ENCODE assay signal across 9 mouse cellular contexts in genomic region chr16:78490779-78491178, GRCm38 (mm10).
DNase-seq lines count a peak whose midpoint lies in the region; ATAC-seq and TF ChIP-seq lines count a peak whose summit lies in the region.
"Had no signal": no experiment of that assay in that cellular context is flagged by ENCODE, and none has a peak within 500 bp of the region (broad histone marks: within the 10 kb centered on the region; RNA-seq: fewer than 3 reads in every experiment).

No protein-coding gene starts in this region.

- H3K9ac ChIP-seq in heart, postnatal 0 days (replicated peaks; ENCODE audit: low read depth, low read length), result 0 out of 2 replicates have a peak overlapping the region, but pooled peaks have one; percentile 25
- no peak overlapping the region for H3K9ac ChIP-seq in liver, embryonic 14.5 days (replicated peaks)

- peak overlapping the region; percentile 80 for H3K27ac ChIP-seq in heart, postnatal 0 days (ENCODE audit: low read depth)
- peak overlapping the region; percentile 73; the same call in 1 of the 2 replicates for H3K27ac ChIP-seq in bone marrow macrophage, adult 2 months (ENCODE audit: insufficient read depth, low read depth, low read length)
- H3K27ac ChIP-seq in liver, embryonic 14.5 days, result no peak overlapping the region
- H3K27ac ChIP-seq: layer of hippocampus, adult 2 months had no signal

- H3K4me2 ChIP-seq in heart, postnatal 0 days (ENCODE audit: low read depth, low read length), result peak overlapping the region; percentile 54
- H3K4me2 ChIP-seq in liver, embryonic 14.5 days (ENCODE audit: low read depth), result peak overlapping the region; percentile 38; the same call in 1 of the 2 replicates

- intact Hi-C loops in gastrocnemius, postnatal 14 days (cut with DNase I; ENCODE audit: low total_unique reads), result no loop called here

- no peaks in the 10 kb centered on the region for H3K27me3 ChIP-seq in heart, postnatal 0 days (ENCODE audit: control insufficient read depth, insufficient read depth, low read length)
- no peaks in the 10 kb centered on the region for H3K27me3 ChIP-seq in liver, embryonic 14.5 days (ENCODE audit: control insufficient read depth, insufficient read depth, low read length)

- H3K9me3 ChIP-seq in heart, postnatal 0 days (replicated peaks; ENCODE audit: control insufficient read depth, low read length), result no peaks in the 10 kb centered on the region
- no peaks in the 10 kb centered on the region for H3K9me3 ChIP-seq in liver, embryonic 14.5 days (ENCODE audit: control insufficient read depth, low read length)

- no peaks in the 10 kb centered on the region for H3K36me3 ChIP-seq in heart, postnatal 0 days (replicated peaks; ENCODE audit: control insufficient read depth, insufficient read depth, low read length)
- H3K36me3 ChIP-seq in liver, embryonic 14.5 days (replicated peaks; ENCODE audit: control insufficient read depth, insufficient read depth, low read depth), result no peaks in the 10 kb centered on the region

- no peak for DNase-seq in heart, postnatal 0 days (ENCODE audit: low spot score)
- DNase-seq in heart, adult 18-20 months, result no peak
- no peak for DNase-seq in liver, embryonic 14.5 days (ENCODE audit: low read depth in 3 of 3, low spot score in 3 of 3)
- no peak for DNase-seq in frontal cortex, postnatal 14 days (ENCODE audit: low spot score in 2 of 2)
- no peak for DNase-seq in gastrocnemius, postnatal 14 days
- DNase-seq in urinary bladder, adult 2 months (ENCODE audit: low spot score), result no peak

- WGBS in heart, postnatal 0 days, result 66% methylated on average over 5 of the region's 5 CpGs
- 49% methylated on average over 5 of the region's 5 CpGs for WGBS in liver, embryonic 14.5 days (ENCODE audit: insufficient replicate concordance)

- TF ChIP-seq EP300 in heart, postnatal 0 days (IDR thresholded peaks at IDR 0.05; ENCODE audit: low read depth), result no peak
- no peak for TF ChIP-seq EP300 in liver, embryonic 14.5 days (IDR thresholded peaks at IDR 0.05; ENCODE audit: low read depth)

- H3K4me1 ChIP-seq in heart, postnatal 0 days (ENCODE audit: control insufficient read depth, insufficient read depth), result no peaks in the 10 kb centered on the region; the same call in 1 of the 2 replicates
- H3K4me1 ChIP-seq in bone marrow macrophage, adult 2 months (ENCODE audit: control insufficient read depth, insufficient read depth, low read length), result peaks cover 3% of the 10 kb centered on the region; the same call in 1 of the 2 replicates
- peaks cover 0 to 5% of the 10 kb centered on the region in 2 experiments; a peak in 1 of 4 replicates for H3K4me1 ChIP-seq in liver, embryonic 14.5 days (replicated peaks; ENCODE audit: control insufficient read depth in 2 of 2, insufficient read depth in 2 of 2, low read length in 1 of 2)

- no peak for TF ChIP-seq CTCF in heart, postnatal 0 days (IDR thresholded peaks at IDR 0.05; ENCODE audit: low read depth)
- TF ChIP-seq CTCF in bone marrow macrophage, adult 2 months (IDR thresholded peaks at IDR 0.05; ENCODE audit: low read depth, low read length), result no peak
- no peak for TF ChIP-seq CTCF in liver, embryonic 14.5 days (IDR thresholded peaks at IDR 0.05; ENCODE audit: low read depth)

- TF ChIP-seq POLR2A in bone marrow macrophage, adult 2 months (IDR thresholded peaks at IDR 0.05; ENCODE audit: borderline replicate concordance, low read depth, low read length), result no peak

- 0 out of 2 replicates have a peak, but pooled peaks have one; percentile 17 for ATAC-seq in heart, postnatal 0 days (ENCODE audit: insufficient read depth, low read depth)
- ATAC-seq in CD4-positive, CD25-positive, alpha-beta regulatory T cell, adult 4 months, result peak; percentile 28
- ATAC-seq in liver, embryonic 14.5 days (ENCODE audit: insufficient read depth), result no peak

- no peak overlapping the region for H3K4me3 ChIP-seq in heart, postnatal 0 days (ENCODE audit: low read depth, low read length)
- H3K4me3 ChIP-seq in bone marrow macrophage, adult 2 months (ENCODE audit: insufficient read depth, low read length), result 0 out of 2 replicates have a peak overlapping the region, but pooled peaks have one; percentile 38
- no peak overlapping the region for H3K4me3 ChIP-seq in liver, embryonic 14.5 days (ENCODE audit: insufficient read depth in 1 of 2, low read depth in 2 of 2, low read length in 2 of 2)
